Mouse (Mus musculus) right cerebral cortex, postnatal 25 days (tissue): Measurements from ENCODE around the gene Zfp719.

Experiments used
- DNase-seq: peaks from one replicate; pipeline ENCODE4 v3.0.0; 2022

Zfp719 gene

GRCm38 (mm10) chr7:43579440-43580171, at the start of gene Zfp719:
TSS of gene Zfp719 (plus strand) at chr7:43579610.
- peak; percentile 90 for DNase-seq

- no peak for DNase-seq
Measured at GRCm38 (mm10) chr7:43530216-43530785, 49.1 kb upstream of the Zfp719 start.

DNA sequence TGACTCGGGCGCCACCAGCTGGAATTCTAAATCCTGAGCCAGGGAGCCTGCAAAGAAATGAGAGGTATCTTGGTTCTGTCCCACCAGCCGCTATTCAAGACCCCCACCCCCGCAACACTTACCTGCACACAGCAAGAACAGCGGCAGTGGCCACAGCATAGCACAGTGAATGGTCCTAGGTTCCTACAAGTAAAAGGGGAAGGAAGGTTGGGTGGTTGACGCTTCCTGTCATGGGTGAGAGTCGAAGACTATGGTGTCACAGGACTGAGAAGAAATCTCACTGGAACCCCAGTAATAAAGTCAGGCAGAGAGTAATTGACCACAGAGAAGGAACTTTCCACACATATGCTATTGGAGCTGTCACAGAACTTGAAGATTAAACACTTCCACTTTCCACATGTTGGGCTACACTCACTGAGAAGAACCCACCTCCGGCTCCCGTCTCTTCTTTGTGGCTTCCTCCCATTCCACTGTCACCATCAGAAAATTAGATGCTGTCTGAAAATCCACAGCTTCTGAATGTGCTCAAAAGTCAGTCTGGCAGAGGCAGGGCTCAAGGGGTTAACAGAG, 46.4 kb upstream of the Zfp719 start:
- no peak for DNase-seq

DNA sequence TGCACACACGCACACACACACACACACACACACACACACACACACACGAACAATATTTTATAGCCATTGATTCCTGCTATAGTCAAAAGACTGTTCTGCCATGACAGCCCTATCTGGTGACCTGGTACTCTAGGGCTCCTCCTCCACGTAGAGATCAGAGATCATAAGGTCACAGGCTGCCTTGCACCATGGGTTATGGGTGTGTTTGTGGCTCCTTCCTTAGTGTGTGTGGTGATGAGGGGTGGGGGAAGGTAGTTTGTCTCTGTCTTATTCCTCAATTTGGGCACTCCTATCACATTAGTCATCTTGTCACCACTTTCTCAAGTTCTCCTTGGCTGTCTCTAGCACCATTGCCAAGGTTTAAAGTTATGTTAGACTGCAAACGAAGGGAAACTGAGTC, 40.9 kb upstream of the Zfp719 start:
- no peak for DNase-seq

DNA sequence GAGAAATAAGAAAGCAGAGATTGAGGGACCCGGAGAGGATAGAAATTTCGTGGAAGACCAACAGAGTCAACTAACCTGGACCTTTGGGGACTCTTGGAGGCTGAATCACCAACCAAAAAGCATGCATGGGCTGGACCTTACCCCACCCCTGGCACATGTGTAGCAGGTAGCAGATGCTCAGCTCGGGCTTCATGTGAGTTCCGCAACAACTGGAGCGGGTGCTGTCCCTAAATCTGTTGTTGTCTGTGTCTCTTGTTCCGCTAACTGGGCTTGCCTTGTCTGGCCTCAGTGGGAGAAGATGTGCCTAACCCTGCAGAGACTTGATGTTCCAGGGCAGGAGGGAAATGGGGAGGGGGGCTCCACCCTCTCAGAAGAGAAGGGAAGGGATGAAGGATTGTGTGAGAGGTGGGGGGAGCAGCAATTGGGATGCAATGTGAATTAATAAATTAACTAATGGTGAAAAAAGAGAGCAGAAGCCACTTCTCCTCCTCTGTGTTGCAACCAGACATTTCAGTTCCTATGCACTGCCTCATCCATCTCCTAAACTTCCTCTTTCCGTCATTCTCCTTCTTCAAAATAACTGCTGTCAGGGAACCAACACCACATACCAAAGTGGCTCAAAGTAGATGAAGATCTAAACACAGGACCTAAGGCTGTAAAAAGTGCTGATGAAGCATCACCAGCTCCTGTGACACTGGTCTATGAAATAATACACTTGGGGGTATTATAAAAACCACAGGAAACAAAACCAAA, 35.0 kb upstream of the Zfp719 start, which contains the start of gene Cd33:
Gene Cd33 (minus strand): TSS at position 204 of the 753 bp plus-strand sequence.
- no peak for DNase-seq

- DNase-seq, result no peak
Measured at GRCm38 (mm10) chr7:43545656-43546545, 33.5 kb upstream of the Zfp719 start.

DNA sequence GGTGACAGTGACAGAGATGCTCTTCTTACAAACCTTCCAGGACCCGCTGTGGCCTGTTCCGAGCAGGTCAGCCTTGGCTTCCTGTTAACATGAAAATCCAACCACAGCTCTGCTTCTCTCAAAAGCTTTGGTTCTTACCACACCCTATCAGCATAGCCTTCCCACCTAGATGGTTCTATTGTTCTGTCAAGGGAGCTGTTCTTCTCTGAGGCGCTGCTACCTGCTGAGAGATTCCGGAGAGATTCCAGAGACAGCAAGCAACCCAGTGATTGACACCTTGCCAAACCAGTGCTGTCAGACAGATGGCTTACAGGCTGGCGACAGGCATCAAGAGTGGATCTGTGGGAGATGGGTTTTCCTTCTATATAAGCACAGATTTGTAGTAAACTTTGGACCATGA, 31.7 kb upstream of the Zfp719 start:
- no peak for DNase-seq

DNA sequence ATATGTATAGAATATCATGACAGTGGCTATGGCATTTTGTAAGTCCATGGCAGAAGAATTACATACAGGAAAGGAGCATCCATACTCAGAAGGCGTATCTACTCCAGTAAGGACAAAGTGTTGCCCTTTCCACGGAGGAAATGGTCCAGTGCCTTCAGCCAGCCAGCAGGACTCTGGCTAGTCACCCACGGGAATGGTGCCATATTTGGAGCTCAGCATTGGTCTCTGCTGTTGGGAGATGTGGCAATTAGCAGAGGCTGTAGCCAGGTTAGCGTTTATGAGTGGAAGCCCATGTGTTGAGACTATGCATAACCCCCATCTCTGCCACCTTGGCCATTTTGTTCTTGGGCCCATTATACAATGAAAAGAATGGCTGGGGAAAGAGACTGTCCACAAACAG, 31.2 kb upstream of the Zfp719 start:
- no peak for DNase-seq

GRCm38 (mm10) chr7:43553153-43553552, 26.3 kb upstream of the Zfp719 start:
- no peak for DNase-seq

- no peak for DNase-seq
Measured at GRCm38 (mm10) chr7:43554550-43554949, 24.9 kb upstream of the Zfp719 start.

DNA sequence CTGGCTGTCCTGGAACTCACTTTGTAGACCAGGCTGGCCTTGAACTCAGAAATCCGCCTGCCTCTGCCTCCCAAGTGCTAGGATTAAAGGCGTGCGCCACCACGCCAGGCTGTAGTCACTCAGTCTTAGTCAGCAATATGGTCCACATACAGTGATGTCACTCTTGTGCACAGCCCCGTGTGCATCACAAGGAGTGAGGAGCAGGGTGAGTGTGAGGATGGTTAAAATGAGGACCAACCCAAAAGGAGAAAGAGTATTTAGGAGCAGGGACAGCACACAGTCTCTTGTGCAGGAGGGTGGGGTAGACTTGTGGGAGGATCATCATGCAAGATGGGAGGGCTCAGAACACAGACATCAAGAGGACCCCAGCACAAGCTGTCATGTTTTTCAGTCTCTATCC, 24.1 kb upstream of the Zfp719 start:
- DNase-seq, result no peak

- DNase-seq, result no peak
Measured at GRCm38 (mm10) chr7:43556901-43557300, 22.5 kb upstream of the Zfp719 start.

DNA sequence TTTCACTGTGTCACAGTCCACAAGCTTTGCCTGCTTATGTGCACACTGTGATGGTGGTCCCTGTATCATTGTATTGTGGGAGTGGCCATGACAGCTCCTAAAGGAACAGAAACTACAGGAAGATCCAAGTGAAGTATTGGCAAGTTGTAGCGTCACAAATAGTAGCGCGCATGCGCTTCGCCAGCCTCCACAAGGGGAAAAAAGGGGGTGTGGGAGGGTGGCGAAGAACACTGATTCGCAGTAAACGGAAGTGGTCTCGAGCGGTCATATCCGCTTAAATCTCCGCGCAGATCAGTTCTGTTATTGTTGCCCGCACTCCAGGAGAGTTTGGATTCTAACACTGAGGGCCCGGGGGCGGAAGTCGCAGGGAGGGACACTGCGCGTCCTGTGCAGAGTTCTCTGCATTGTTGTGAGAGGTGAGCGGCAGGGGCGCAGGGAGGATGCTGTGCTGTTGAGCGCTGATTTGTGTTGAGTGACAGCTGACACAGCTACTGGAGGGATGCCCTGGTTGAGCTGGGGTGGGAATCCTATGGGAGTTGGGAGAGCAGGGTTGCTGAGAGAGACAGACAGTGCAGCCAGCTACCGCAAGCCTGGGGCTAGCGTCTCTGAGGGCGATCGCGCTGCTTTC, 17.3 kb upstream of the Zfp719 start, which contains the start of gene Zfp658:
Gene Zfp658 (plus strand): TSS at position 251 of the 628 bp plus-strand sequence.
- DNase-seq, result peak; percentile 81

- no peak for DNase-seq
Measured at GRCm38 (mm10) chr7:43562651-43563070, 16.7 kb upstream of the Zfp719 start.

DNA sequence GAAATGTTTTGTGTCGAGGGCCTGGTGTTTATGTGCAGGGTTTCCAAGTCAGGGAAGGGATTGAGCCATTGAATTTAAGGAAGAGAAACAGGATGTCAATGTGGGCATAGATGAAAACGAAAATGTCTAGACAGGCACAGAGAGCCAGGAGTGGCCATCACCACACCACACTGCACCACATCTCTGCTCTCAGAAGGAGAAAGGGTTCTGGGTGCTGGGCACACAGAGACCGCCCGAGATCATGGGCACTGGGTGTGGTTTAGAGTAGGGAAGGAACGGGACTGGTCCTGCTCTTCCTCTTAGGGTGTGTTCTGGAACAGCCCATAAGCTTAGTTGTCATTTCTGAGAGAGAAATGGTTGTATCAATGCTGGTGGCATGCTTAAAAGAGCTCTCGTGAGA, 16.1 kb upstream of the Zfp719 start:
- no peak for DNase-seq

GRCm38 (mm10) chr7:43571216-43571615, 8.2 kb upstream of the Zfp719 start:
- DNase-seq, result no peak

DNA sequence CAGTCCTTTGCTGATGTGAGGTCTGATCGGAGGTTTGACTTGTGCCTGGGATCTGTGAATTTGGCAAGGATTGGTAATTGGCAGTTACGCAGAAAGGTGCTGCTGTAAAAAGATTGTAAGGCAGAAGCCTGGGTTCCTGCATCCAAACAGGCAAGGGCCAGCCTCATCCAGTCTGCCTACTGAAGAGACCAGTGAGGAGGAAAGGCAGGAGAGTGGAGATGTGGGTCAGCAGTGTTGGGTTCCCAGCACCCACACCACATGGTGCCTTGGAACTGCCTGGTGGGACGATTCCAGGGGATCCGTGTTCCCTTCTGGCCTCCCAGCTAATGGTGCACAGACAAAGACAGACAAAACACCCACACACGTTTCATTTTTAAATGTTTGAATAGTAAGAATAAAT, 1.1 kb downstream of the Zfp719 start:
- DNase-seq, result no peak

DNA sequence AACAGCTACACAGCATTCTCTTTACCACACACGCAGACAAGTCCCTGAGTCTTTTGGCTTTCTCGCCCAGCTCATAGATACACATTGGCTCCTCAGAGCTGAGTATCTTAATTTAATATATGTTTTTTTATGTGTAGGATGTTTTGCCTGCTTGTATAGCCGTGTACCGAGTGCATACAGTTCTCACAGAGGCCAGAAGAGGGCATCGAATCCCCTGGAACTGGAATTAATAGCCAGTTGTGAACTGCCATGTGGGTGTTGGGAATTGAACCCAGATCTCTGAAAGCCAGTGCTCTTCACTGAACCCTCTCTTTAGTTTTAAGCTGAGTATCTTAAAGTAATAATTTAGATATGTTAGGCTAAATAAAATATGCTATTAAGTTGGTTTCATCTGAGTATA, 5.4 kb downstream of the Zfp719 start:
- no peak for DNase-seq

- no peak for DNase-seq
Measured at GRCm38 (mm10) chr7:43601884-43602283, 22.5 kb downstream of the Zfp719 start.

- peak; percentile 70 for DNase-seq
Measured at GRCm38 (mm10) chr7:43606896-43607742, 27.7 kb downstream of the Zfp719 start, which contains the start of gene Zfp819. TSS of gene Zfp819 (plus strand) at chr7:43607169.

- DNase-seq, result no peak
Measured at GRCm38 (mm10) chr7:43607743-43608287, 28.4 kb downstream of the Zfp719 start.
